Mouse (Mus musculus) hematopoietic stem cell, adult 5-6 weeks (primary cell): ENCODE data around the gene Rps25. TPM values are rescaled to one million over a fixed set of nuclear protein-coding genes. Genes with fewer than 3 reads are reported as not detected.
"Not testable (repeated sequence)": the region's sequence is repeated elsewhere in the genome, so short reads cannot be mapped to it uniquely, and the experiment has no call there.

Source experiments
- ATAC-seq, 2 experiments: fragments of 125-278 bp in 1 of 2; replicated peaks in 1 of 2; 2 replicates each; pipeline ENCODE4 v1.8.0; 2016 to 2017; ENCODE audit warnings: inconsistent platforms in 2 of 2, mild to moderate bottlenecking in 2 of 2, moderate number of reproducible peaks in 2 of 2, low read depth in 1 of 2, moderate TSS enrichment in 1 of 2; ENCODE audit not compliant: low FRiP score in 2 of 2, poor library complexity in 2 of 2, severe bottlenecking in 2 of 2, insufficient read depth in 1 of 2, low TSS enrichment in 1 of 2
- total RNA-seq: library from RNA; stranded (forward); fragments of 172-1452, 232-1000 nt; gene quantifications from 2 replicates; pipeline ENCODE4 v1.2.3, GENCODE M21; 2017

The Rps25 gene
- total RNA-seq, 1 experiment from 2014 or later: 1,716 TPM

DNA sequence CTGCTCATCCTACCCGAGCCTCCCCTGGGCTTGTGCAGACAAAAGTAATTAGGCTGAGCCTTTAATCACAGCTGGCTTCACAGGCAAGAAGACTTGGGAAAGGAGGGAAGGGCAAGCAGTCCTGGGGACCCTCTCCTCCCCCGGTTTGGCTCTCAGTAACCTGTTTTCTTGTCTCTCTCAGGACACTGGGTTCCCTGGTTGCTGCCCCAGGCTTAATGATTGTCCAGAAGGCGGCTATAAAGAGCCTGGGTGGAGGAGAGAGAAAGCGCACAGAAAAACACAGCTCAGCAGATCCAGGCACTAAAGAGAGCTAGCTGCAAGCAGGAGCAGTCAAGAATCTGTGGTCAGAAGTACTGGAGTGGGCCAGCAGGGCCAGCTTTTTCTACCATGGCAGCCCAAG is 8.9 kb upstream of the Rps25 start:
- ATAC-seq: no peak

DNA sequence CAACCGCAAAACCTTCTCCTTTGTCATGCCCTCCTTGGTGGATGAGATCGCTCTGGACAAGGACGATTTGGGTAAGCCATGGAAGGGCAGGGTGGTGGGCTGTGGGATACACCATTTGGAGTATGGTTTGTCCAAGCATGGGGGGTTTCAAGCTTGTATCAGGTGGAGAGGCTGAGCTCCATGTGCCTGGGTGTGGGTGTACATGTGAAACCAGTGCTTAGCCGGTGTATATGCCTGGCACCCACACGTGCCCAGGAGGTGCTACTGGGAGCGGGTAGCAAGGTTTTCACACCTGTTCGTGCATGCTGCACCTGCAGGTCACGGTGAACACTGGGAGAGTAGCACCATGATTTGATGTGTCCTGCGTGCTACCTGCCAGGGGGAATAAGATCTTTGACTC is 8.4 kb upstream of the Rps25 start:
- no peak for ATAC-seq

DNA sequence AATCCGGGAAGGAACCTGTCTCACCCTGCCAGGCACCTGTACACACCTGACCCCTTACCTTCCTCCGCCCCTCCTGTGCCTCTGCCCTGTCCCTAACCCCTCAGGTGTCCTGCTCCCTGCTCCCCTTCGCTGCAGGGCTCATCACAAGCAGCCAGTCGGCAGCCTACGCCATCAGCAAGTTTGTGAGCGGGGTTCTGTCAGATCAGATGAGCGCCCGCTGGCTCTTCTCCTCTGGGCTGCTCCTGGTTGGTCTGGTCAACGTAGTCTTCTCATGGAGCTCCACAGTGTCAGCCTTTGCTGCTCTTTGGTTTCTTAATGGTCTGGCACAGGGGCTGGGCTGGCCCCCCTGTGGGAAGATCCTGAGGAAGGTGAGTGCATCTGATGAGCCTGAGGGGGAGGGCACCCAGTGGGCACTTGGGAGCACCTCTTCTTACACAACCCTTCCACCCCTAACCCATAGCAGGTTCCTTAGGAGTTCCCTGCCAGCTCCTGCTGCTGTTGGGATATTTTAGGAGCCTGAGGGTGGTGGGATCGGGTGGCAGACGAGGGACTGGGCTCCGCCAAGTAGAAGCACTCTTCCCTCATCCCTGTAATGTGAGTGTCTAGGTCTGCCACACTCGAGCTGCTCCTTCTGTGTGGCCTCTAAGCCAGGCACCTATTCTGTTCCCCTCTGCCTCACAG is 7.7 kb upstream of the Rps25 start:
- no peak for ATAC-seq

DNA sequence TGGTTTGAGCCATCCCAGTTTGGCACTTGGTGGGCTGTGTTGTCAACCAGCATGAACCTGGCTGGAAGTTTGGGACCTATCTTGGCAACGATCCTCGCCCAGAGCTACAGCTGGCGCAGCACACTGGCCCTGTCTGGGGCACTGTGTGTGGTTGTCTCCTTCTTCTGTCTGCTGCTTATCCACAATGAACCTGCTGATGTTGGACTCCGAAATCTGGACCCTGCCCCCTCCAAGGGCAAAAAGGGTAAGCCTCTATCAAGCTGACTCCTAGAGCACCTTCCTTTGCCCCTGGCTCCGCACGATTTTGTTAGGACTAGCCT is 7.2 kb upstream of the Rps25 start:
- ATAC-seq: no peak

DNA sequence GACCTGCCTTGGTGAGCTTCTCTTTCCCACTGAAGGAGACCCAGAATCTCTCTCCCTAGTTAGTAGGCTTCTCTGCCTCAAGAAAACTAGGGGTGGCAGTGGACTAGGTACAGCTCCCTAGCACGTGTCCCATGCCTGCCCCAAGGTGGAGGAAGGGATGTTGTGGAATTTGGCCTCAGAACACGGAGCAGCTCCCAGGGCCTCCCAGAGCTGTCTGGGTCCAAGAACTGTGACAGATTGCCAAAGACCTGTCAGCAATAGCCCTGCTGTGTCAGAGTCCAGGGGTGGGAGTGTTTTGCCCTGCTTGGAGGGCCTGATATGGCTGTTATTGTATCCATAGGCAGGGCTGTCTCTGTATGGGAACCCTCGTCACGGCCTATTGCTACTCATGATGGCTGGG is 5.9 kb upstream of the Rps25 start:
- no peak for ATAC-seq

DNA sequence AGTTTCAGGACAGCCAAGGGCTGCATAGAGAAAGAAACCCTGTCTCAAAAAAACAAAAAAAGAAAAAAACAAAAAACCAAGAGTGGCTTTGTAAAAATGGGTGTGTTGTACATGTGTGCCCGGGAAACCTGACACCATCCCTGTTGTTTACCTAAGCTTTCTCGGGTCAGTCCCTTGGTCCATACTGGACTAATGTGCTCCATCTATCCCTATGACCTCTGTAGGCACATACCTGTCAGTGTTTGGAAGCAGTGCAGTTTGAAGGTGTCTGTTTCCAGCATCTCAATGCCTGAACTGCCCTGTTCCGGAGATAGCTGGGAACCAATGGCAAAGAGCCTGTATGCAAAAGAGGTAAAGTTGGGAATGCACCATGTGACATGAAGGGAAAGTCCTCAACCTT is 1.9 kb upstream of the Rps25 start:
- no peak for ATAC-seq

DNA sequence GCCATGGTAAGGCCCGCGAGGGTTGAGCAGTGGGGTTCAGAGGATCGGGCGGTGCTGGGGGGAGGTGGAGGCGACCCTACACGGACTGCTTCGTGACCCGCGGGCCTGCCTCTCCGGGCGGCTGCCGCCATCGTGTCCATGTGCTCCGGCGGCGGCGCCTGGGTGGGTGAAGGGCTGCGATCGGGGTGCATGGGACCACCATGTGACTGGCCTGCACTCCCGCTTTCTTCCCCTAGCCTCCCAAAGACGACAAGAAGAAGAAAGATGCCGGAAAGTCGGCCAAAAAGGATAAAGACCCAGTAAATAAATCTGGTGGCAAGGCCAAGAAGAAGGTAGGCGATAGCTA is 786 bp downstream of the Rps25 start:
- ATAC-seq: peak in 1 of 2 experiments; percentile 22; a peak in 1 of 4 replicates

DNA sequence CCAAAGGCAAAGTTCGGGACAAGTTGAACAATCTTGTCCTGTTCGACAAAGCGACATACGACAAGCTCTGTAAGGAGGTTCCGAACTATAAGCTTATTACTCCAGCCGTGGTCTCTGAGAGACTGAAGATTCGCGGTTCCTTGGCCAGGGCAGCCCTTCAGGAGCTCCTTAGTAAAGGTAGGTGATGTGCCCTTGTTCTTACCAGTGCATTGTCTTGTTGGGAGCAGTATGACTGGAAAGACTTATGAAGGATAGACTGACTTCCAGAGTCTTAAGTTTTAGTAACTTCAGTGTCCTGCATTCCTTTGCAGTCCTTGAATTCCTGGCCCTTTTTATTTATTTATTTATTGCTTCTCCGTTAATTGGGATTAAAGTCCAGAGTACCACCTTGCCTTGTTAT is 1.8 kb downstream of the Rps25 start:
- not testable (repeated sequence) for ATAC-seq

DNA sequence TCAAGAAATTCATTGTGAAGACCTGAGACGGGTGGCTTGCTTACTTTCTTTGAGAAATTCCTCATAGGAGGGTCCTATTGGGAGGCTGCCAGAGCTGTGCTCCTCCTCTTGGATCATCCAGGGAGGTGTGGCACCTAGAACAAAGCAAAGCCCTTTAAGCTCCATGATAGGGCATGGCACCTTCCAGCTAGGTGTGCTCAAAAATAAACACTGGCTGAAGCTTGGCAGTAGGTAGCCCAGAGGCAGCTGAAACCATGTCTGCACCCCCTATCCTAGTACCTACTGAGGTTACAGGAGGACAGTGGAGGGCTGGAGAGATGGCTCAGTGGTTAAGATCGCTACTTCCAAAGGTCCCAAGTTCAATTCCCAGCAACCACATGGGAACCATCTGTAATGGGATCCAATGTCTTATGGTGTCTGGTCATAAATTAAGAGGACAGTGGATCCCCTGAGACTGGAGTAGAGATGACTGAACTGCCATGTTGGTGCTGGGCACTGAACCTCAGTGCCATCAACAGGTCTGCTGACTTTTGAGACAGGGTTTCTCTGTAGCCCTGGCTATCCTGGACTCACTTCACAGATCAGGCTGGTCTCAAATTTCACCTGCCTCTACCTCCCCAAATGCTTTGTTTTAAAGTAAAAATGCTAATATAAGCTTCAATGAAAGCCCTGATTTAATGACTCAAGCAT is 3.9 kb downstream of the Rps25 start:
- ATAC-seq: no peak

DNA sequence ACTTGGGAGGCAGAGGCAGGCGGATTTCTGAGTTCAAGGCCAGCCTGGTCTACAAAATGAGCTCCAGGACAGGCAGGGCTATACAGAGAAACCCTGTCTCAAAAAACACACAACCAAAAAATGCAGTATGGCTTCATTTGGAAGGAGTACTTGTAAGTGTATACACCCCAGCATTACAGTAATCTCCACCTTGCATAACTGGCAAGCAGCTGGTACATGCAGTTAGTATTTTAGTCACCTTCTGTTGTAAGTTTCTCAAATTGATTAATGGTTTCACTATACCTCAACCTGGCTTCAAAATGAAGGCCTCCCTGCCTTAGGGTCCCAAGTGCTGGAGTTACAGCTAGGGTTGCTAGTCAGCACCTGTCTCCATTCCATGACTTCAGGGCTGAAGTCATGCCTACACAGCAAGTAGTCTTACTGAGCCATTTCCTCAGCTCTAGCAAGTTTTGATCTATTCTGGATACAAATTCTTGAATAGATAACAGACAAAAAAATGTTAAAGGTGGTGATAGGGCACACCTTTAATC is 4.7 kb downstream of the Rps25 start:
- ATAC-seq: no peak

DNA sequence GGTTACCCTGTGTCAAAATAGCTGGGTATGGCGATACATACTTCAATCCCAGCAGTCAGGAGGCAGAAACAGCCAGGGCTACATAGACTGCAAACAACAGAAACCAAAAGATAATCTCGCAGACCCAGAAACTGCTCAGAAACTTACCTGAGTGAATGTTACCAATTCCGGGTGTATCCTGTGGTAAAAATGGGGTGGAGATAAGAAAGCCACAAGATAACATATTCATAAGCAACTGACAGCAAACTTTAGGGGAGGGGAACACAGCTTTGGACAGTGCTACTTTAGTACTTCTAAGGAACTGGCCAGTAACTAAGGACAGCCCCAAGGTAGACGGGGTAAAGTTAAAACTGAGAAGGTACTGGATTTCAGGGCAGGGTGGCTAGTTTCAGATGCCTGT is 5.4 kb downstream of the Rps25 start:
- ATAC-seq: no peak

DNA sequence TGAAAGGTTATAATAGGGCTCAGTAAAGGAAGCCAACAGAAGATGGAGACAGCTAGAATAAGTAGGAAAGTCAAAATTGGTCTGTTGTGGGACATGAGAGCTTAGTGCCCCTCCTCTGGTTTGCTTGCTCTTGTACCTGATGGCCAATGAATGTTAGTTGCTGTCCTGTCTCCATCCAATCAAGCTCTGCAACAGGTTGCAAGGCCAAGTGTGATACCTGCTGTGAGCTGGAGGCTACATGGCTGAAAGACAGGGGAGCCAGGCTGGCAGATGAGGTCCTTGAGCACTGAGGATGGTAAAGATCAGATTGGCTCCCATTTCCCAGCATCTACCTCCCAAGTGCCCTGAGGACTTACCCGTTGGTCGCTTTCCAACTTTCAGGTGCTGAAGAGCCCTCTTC is 5.8 kb downstream of the Rps25 start:
- ATAC-seq: no peak

DNA sequence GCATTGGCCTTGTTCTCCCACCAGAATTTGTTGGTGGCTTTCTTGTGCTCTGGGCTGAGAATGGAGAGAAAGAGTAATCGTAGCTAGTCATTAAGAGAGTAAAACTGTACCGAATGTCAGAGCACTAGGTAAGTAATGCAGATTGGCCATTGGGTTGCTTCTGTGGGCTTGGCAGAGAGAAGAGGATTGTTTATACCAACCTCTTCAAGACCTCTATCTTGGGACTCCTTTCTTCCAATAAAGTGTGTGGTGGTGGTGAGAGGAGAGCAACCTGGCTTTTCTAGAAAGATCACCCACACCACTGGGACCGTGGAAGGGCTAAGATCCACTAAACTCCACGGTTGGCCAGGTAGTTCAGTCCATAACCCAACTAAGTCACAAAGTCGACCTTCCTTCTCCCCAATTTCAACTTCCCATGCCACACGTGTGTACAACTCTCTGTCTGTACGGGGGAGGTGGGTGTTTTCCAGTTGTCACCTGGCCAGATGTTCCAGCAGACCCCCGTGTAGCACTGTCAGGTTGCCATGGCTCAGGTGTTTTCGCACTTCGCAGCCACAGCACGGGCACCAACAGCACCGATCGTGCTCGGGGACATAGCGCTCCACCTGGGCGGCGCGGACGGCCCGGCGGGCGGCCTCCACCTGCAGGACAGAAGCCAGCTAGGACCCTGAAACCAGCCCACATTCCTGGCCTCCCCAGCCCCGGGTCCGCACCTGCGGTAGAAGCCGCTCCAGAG is 10.4 kb downstream of the Rps25 start:
- ATAC-seq: no peak

DNA sequence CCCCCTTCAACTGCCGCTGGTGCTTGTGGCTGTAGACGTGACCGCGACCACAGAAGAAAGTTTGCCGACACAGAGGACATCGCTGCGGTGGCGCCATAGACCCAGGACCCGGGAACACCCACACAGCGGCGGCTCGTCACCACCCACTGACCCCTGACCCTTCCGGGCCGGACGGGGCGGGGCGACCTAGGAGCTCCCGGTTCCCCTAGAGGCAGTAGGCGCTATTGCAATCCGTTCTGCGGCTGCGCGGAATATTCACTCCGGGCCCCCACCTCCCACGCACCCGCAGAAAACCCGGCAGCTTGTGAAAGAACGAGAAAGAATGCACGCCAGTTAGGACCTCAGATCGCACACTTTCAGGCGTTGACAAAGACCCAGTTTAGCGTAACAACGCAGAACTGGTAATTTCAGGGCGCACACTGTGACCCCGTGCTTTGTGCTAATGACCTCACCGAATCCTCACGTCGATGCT is 11.0 kb downstream of the Rps25 start:
- ATAC-seq: peak; percentile 87 to 95

DNA sequence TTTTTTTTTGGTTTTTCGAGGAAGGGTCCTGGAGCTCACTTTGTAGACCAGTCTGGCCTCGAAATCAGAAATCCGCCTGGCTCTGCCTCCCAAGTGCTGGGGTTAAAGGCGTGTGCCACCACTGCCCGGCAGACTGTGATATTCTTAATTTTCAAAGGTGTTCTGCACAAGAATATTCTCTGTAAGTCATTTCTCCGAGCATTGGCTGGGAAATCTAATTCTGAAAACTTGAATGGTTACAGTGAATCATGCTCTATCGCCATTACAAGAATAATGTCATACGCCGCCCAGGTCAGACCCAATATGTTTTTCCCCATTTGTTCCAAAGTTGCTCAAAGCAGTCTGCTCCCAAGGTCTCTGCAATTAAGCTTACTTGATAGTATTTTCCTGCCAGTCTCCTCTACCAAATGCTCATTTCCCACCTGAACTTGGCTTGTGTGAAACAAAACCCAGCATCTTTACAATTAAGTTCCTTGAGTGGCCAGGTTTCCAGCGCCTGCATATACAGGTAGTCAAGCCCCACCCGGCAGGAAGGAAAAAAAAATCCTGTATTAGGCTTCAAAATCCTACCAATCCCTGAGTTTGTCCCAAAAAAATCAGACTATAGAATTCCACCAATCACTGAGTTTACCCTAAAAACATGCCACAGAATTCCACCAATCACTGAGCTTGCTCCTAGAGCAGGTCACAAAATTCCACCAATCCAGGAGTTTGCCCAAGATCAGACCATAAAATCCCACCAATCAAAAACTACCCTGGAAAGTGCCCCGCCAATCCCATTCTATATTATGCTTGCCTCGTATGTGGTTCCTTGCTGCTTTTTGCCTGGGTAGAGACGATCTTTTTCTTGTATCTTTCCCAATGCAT is 11.8 kb downstream of the Rps25 start, which contains the start of gene Ccdc84:
Gene Ccdc84 (minus strand): TSS at position 51 of the 867 bp plus-strand sequence.
- ATAC-seq: no peak

DNA sequence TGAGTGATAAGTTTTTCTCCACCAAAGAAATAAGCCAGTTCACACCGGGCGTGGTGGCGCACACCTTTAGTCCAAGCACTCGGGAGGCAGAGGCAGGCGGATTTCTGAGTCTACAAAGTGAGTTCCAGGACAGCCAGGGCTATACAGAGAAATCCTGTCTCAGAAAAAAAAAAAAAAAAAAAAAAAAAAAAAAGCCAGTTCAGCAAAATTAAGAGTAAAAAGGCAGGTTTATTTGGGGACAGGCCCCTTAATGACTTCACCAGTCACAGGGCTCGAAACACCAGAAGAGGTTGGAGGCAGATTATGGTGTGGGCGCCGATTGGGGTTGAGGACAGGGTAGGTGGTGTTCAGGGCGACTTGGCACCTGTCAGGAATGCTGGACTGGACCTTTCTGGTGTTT is 12.8 kb downstream of the Rps25 start:
- ATAC-seq: not testable (repeated sequence)

DNA sequence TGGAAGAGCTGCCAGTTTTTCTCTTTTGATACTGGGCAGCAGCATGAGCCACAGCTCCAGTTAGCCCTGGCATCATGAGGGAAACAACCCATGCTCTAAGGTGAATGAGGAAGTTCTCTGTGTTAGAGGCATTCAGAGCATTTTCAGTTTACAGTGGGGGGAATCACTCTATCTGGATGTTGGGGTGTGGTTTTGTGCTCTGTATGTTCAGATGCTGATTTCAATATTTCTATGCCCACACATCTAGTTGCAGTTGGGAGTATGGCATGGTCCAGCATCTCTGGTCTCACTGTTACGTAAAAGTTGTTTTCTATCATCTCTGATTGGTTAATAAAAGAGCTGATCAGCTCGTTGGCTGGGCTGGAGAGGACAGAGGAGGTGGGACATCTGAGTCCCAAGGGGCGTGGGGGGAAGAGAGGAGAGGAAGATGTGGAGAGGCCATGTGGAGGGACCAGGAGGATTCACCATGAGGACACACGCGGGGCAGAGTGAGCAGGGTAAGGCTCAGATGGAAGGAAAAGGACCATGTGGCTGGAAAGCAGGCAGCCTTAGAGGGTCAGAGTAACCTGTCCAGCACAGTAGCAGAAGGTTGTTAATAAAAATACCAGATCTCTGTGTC is 13.4 kb downstream of the Rps25 start:
- no peak; a peak in 1 of 4 replicates for ATAC-seq
